In genomic region chr16:13902888-13903483, GRCm38 (mm10) we compare ENCODE assay signal across 8 mouse cellular contexts. TPM values are rescaled to one million over a fixed set of nuclear protein-coding genes. Genes with fewer than 3 reads are reported as not detected.
DNase-seq lines count a peak whose midpoint lies in the region; ATAC-seq lines count a peak whose summit lies in the region.

TSS of gene Pdxdc1 (minus strand) at chr16:13903131.
TSS of gene Mpv17l (plus strand) at chr16:13903161.

- no peaks in the 10 kb centered on the region for H3K27me3 ChIP-seq in hindbrain, embryonic 15.5 days

- H3K36me3 ChIP-seq in hindbrain, embryonic 15.5 days: no peaks in the 10 kb centered on the region

- peak within 1 kb of the TSS; percentile 75 for H3K4me2 ChIP-seq in hindbrain, embryonic 15.5 days

- no peaks in the 10 kb centered on the region for H3K9me3 ChIP-seq in hindbrain, embryonic 15.5 days

- under 1% methylated on average over 56 of the region's 57 CpGs for WGBS in hindbrain, embryonic 15.5 days

- peak within 1 kb of the TSS; percentile 91 for H3K27ac ChIP-seq in hindbrain, embryonic 15.5 days (replicated peaks)

- peak; percentile 97 for ATAC-seq in hindbrain, embryonic 15.5 days (ENCODE audit: low FRiP score, low read depth)

- peaks cover 18% of the 10 kb centered on the region for H3K4me1 ChIP-seq in hindbrain, embryonic 15.5 days (replicated peaks)

- H3K4me3 ChIP-seq in hindbrain, embryonic 15.5 days: peak within 1 kb of the TSS; percentile 83

- DNase-seq in T-cell, adult 2 months (ENCODE audit: low spot score): peak; percentile 97
- peak; percentile 98 to 99 for DNase-seq in cerebellum, postnatal 36 days
- peak; percentile 99 for DNase-seq in frontal cortex, postnatal 36 days (ENCODE audit: low spot score in 2 of 2)
- DNase-seq in left cerebral cortex, adult 11 months (ENCODE audit: low spot score): peak; percentile 97
- DNase-seq in lung, postnatal 4 days: peak; percentile 97 to 98
- DNase-seq in retina, postnatal 7 days (ENCODE audit: low read depth, low spot score): peak; percentile 93
- DNase-seq in urinary bladder, adult 2 months (ENCODE audit: low spot score): peak; percentile 98

- peak within 1 kb of the TSS; percentile 69 for H3K9ac ChIP-seq in hindbrain, embryonic 15.5 days

RNA-seq across cellular contexts. Expression of gene Pdxdc1, which starts in this region (rescaled TPM):
- polyA plus RNA-seq in hindbrain, embryonic 15.5 days (2015; fragmentation: Nextera tagmentation; extraction: Ambion mirVana): 69.0 and 76.7 TPM in 2 replicates
- 80.6 and 108 TPM in 2 replicates for polyA plus RNA-seq in urinary bladder, adult 2 months (2012; rRNA removed)

RNA-seq across cellular contexts. Expression of gene Mpv17l, which starts in this region (rescaled TPM):
- 33.1 and 34.9 TPM in 2 replicates for polyA plus RNA-seq in hindbrain, embryonic 15.5 days (2015; fragmentation: Nextera tagmentation; extraction: Ambion mirVana)
- 3.9 TPM in 2 replicates for polyA plus RNA-seq in urinary bladder, adult 2 months (2012; rRNA removed)

Comparison
In these comparisons a context has a peak if more than half of its experiments do, and no peak if none do; other contexts are left out.
1. Peak in every context shown above with its lines: DNase-seq, ATAC-seq, H3K4me3 ChIP-seq and H3K27ac ChIP-seq.